7 mouse cellular contexts compared by ENCODE assay signal in the genomic region with DNA sequence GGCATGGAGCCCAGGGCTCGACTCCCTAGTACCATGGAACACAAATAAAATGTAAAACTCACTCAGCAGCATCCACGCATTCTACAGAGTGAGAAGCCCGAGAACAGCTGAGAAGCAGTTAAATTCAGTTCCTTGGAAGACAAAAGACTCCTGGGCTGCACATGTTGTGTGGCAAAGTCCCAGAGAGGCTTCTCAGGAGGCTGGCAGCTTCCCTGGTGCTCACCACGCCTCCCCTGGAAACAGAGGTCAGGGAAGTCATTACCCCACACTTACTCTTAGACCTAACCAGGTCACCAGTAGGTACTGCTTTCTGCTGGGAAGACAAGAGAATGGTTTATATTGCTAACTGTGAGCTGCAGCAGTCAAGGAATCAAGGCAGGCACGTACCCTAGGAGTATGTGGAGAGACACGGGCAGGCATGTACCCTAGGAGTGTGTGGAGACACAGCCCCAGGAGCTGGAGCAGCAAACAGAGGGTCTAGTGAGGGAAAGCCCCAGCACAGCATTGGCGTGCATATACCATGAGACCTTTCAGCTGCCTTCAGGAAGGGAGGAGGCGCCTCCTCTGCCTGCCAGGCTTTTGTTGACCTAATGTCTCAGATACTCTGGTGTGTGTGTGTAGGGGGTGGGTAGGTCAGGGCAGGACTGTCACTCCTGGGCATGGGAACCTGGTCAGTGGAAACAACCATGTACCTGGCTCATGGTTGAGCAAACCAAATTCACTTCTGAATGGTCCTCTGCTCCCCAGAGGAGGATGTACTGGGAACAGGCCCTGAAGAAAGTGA. TPM values are rescaled to one million over a fixed set of nuclear protein-coding genes. Genes with fewer than 3 reads are reported as not detected.
DNase-seq lines count a peak whose midpoint lies in the region; ATAC-seq lines count a peak whose summit lies in the region.

No protein-coding gene starts in this region.

- no peaks in the 10 kb centered on the region for H3K36me3 ChIP-seq in lung, embryonic 16.5 days (ENCODE audit: control insufficient read depth, insufficient read depth, low read length)
- 0 out of 2 replicates have a peak, but pooled peaks cover 2% of the 10 kb centered on the region for H3K36me3 ChIP-seq in forebrain, embryonic 15.5 days
- H3K36me3 ChIP-seq in liver, embryonic 12.5 days, result peaks cover 81% of the 10 kb centered on the region
- no peaks in the 10 kb centered on the region for H3K36me3 ChIP-seq in stomach, embryonic 16.5 days (ENCODE audit: control insufficient read depth, insufficient read depth, low read length)

- no peak overlapping the region for H3K9ac ChIP-seq in lung, embryonic 16.5 days (ENCODE audit: low read length)
- H3K9ac ChIP-seq in forebrain, embryonic 15.5 days (replicated peaks), result no peak overlapping the region
- peak overlapping the region; percentile 39 for H3K9ac ChIP-seq in liver, embryonic 12.5 days
- H3K9ac ChIP-seq in stomach, embryonic 16.5 days (ENCODE audit: low read length), result no peak overlapping the region

- no peak for DNase-seq in lung, postnatal 25 days (ENCODE audit: low spot score)
- no peak for DNase-seq in ovary, postnatal 14 days (ENCODE audit: low spot score)
- DNase-seq in MN1 (ENCODE audit: low spot score), result no peak

- H3K9me3 ChIP-seq in lung, embryonic 16.5 days (ENCODE audit: control insufficient read depth, low read length), result no peaks in the 10 kb centered on the region
- no peaks in the 10 kb centered on the region for H3K9me3 ChIP-seq in forebrain, embryonic 15.5 days
- H3K9me3 ChIP-seq in liver, embryonic 12.5 days (replicated peaks), result no peaks in the 10 kb centered on the region
- H3K9me3 ChIP-seq in stomach, embryonic 16.5 days (replicated peaks; ENCODE audit: control insufficient read depth, low read length), result no peaks in the 10 kb centered on the region

- H3K27ac ChIP-seq in lung, embryonic 16.5 days (ENCODE audit: low read length), result peak overlapping the region; percentile 68
- H3K27ac ChIP-seq in forebrain, embryonic 15.5 days (replicated peaks), result peak overlapping the region; percentile 29
- peak overlapping the region; percentile 95 for H3K27ac ChIP-seq in liver, embryonic 12.5 days
- 0 out of 2 replicates have a peak overlapping the region, but pooled peaks have one; percentile 0 for H3K27ac ChIP-seq in stomach, embryonic 16.5 days (ENCODE audit: low read length)

- peaks cover 57% of the 10 kb centered on the region for H3K4me1 ChIP-seq in lung, embryonic 16.5 days (replicated peaks; ENCODE audit: control insufficient read depth, insufficient read depth, low read length)
- H3K4me1 ChIP-seq in forebrain, embryonic 15.5 days, result peaks cover 69% of the 10 kb centered on the region
- H3K4me1 ChIP-seq in liver, embryonic 12.5 days, result peaks cover 96% of the 10 kb centered on the region
- peaks cover 55% of the 10 kb centered on the region for H3K4me1 ChIP-seq in stomach, embryonic 16.5 days (ENCODE audit: control insufficient read depth, insufficient read depth, low read length)

- no peak overlapping the region for H3K4me2 ChIP-seq in lung, embryonic 16.5 days (ENCODE audit: low read depth, low read length)
- no peak overlapping the region for H3K4me2 ChIP-seq in forebrain, embryonic 15.5 days (replicated peaks)
- peak overlapping the region; percentile 28; the same call in 1 of the 2 replicates for H3K4me2 ChIP-seq in liver, embryonic 12.5 days
- H3K4me2 ChIP-seq in stomach, embryonic 16.5 days (ENCODE audit: low read depth, low read length), result no peak overlapping the region

- 41% methylated on average over 8 of the region's 8 CpGs for WGBS in lung, embryonic 16.5 days
- 47% methylated on average over 8 of the region's 8 CpGs for WGBS in forebrain, embryonic 15.5 days
- 72% methylated on average over 8 of the region's 8 CpGs for WGBS in liver, embryonic 12.5 days (ENCODE audit: insufficient replicate concordance)
- WGBS in stomach, embryonic 16.5 days, result 62% methylated on average over 8 of the region's 8 CpGs

- peak; percentile 4; the same call in 1 of the 2 replicates for ATAC-seq in lung, embryonic 16.5 days (ENCODE audit: low read depth)
- ATAC-seq in forebrain, embryonic 15.5 days (replicated peaks), result no peak
- ATAC-seq in liver, embryonic 12.5 days, result no peak
- peak; percentile 70 for ATAC-seq in stomach, embryonic 16.5 days (ENCODE audit: insufficient read depth, low FRiP score)

- H3K4me3 ChIP-seq in lung, embryonic 16.5 days (ENCODE audit: low read length), result no peak overlapping the region
- H3K4me3 ChIP-seq in forebrain, embryonic 15.5 days, result no peak overlapping the region
- H3K4me3 ChIP-seq in liver, embryonic 12.5 days, result no peak overlapping the region
- H3K4me3 ChIP-seq in stomach, embryonic 16.5 days (replicated peaks; ENCODE audit: low read length), result no peak overlapping the region

- H3K27me3 ChIP-seq in lung, embryonic 16.5 days (ENCODE audit: control insufficient read depth, insufficient read depth, low read depth, low read length), result no peaks in the 10 kb centered on the region
- no peaks in the 10 kb centered on the region for H3K27me3 ChIP-seq in forebrain, embryonic 15.5 days
- no peaks in the 10 kb centered on the region for H3K27me3 ChIP-seq in liver, embryonic 12.5 days (replicated peaks)
- H3K27me3 ChIP-seq in stomach, embryonic 16.5 days (ENCODE audit: control insufficient read depth, insufficient read depth, low read length), result no peaks in the 10 kb centered on the region

RNA-seq across cellular contexts. Expression of gene Tmcc2, which starts 19.6 kb away (rescaled TPM):
- polyA plus RNA-seq in lung, embryonic 16.5 days (2015; fragmentation: Nextera tagmentation; extraction: Ambion mirVana), result 11.0 and 16.3 TPM in 2 replicates
- polyA plus RNA-seq in forebrain, embryonic 15.5 days (2015; fragmentation: Nextera tagmentation; extraction: Ambion mirVana), result 33.1 and 33.3 TPM in 2 replicates
- polyA plus RNA-seq in liver, embryonic 12.5 days (2016; fragmentation: Nextera tagmentation; extraction: Ambion mirVana), result 342 and 350 TPM in 2 replicates
- polyA plus RNA-seq in stomach, embryonic 16.5 days (2015; fragmentation: Nextera tagmentation; extraction: Ambion mirVana), result 25.5 and 28.3 TPM in 2 replicates

RNA-seq across cellular contexts. Expression of gene Dstyk, which starts 45.9 kb away (rescaled TPM):
- 15.5 and 16.6 TPM in 2 replicates for polyA plus RNA-seq in lung, embryonic 16.5 days (2015; fragmentation: Nextera tagmentation; extraction: Ambion mirVana)
- polyA plus RNA-seq in forebrain, embryonic 15.5 days (2015; fragmentation: Nextera tagmentation; extraction: Ambion mirVana), result 11.3 and 13.2 TPM in 2 replicates
- polyA plus RNA-seq in liver, embryonic 12.5 days (2016; fragmentation: Nextera tagmentation; extraction: Ambion mirVana), result 5.8 and 6.6 TPM in 2 replicates
- 11.6 and 12.3 TPM in 2 replicates for polyA plus RNA-seq in stomach, embryonic 16.5 days (2015; fragmentation: Nextera tagmentation; extraction: Ambion mirVana)

RNA-seq across cellular contexts. Expression of gene Nuak2, which starts 55.6 kb away (rescaled TPM):
- polyA plus RNA-seq in lung, embryonic 16.5 days (2015; fragmentation: Nextera tagmentation; extraction: Ambion mirVana), result 23.4 TPM in 2 replicates
- polyA plus RNA-seq in forebrain, embryonic 15.5 days (2015; fragmentation: Nextera tagmentation; extraction: Ambion mirVana), result 15.9 and 16.5 TPM in 2 replicates
- polyA plus RNA-seq in liver, embryonic 12.5 days (2016; fragmentation: Nextera tagmentation; extraction: Ambion mirVana), result 1.3 and 1.7 TPM in 2 replicates
- polyA plus RNA-seq in stomach, embryonic 16.5 days (2015; fragmentation: Nextera tagmentation; extraction: Ambion mirVana), result 6.8 and 6.9 TPM in 2 replicates

Comparison
In these comparisons a context has a peak if more than half of its experiments do, and no peak if none do; other contexts are left out.
1. ATAC-seq: peak in lung, embryonic 16.5 days (single experiment) and stomach, embryonic 16.5 days (single experiment); none in forebrain, embryonic 15.5 days (single experiment) and liver, embryonic 12.5 days (single experiment).
2. H3K27ac ChIP-seq: peak in every context shown above with its lines; median percentile 95 in liver, embryonic 12.5 days; 68 in lung, embryonic 16.5 days; 29 in forebrain, embryonic 15.5 days; 0 in stomach, embryonic 16.5 days.
3. RNA of gene Tmcc2, which starts 19.6 kb away (polyA plus RNA-seq): 342 to 350 TPM in liver, embryonic 12.5 days; 33.1 to 33.3 TPM in forebrain, embryonic 15.5 days, 25.5 to 28.3 TPM in stomach, embryonic 16.5 days and 11.0 to 16.3 TPM in lung, embryonic 16.5 days; every median in the first group is over 10 times any median in the second.